Mouse (Mus musculus) hindbrain, postnatal 0 days (tissue): ENCODE results near the gene Mospd1. TPM values are rescaled to one million over a fixed set of nuclear protein-coding genes. Genes with fewer than 3 reads are reported as not detected.

Experiments used
- ATAC-seq: fragments of 200-750 bp; cut with Nextera tagmentation; 2 replicates; pipeline ENCODE4 v1.8.0; 2017; ENCODE audit warnings: mild to moderate bottlenecking, moderate TSS enrichment, moderate library complexity
- DNase-seq: peaks from one replicate; pipeline ENCODE4 v3.0.0-alpha.2; 2015; ENCODE audit warnings: low spot score
- H3K27ac ChIP-seq: fragments of 300-500 bp; sonication (generic); 2 replicates; pipeline ENCODE4 v1.5.1; 2014; ENCODE audit warnings: mild to moderate bottlenecking
- H3K27me3 ChIP-seq: fragments of 300-500 bp; sonication (generic); 2 replicates; pipeline ENCODE4 v1.6.1; 2014; ENCODE audit warnings: low read length, mixed read lengths; ENCODE audit not compliant: insufficient read depth
- H3K36me3 ChIP-seq: fragments of 300-500 bp; sonication (generic); 2 replicates; pipeline ENCODE4 v1.6.1; 2014; ENCODE audit warnings: low read length, mixed read lengths; ENCODE audit not compliant: insufficient read depth
- H3K4me1 ChIP-seq: fragments of 300-500 bp; sonication (generic); 2 replicates; pipeline ENCODE4 v1.6.1; 2014; ENCODE audit warnings: antibody characterized with exemption, low read length, mixed read lengths; ENCODE audit not compliant: insufficient read depth
- H3K4me2 ChIP-seq: fragments of 300-500 bp; sonication (generic); 2 replicates; pipeline ENCODE4 v1.6.1; 2014; ENCODE audit warnings: low read depth, mild to moderate bottlenecking, low read length, moderate library complexity, mixed read lengths
- H3K4me3 ChIP-seq: fragments of 300-500 bp; sonication (generic); 2 replicates; pipeline ENCODE4 v1.5.1; 2014; ENCODE audit warnings: low read length
- H3K9ac ChIP-seq: fragments of 300-500 bp; sonication (generic); replicated peaks from 2 replicates; pipeline ENCODE4 v1.6.1; 2014; ENCODE audit warnings: mild to moderate bottlenecking, low read length, moderate library complexity, mixed read lengths
- H3K9me3 ChIP-seq: fragments of 300-500 bp; sonication (generic); 2 replicates; pipeline ENCODE4 v1.6.1; 2016; ENCODE audit warnings: low read length, mixed read lengths
- CTCF ChIP-seq: IDR thresholded peaks from 2 replicates; pipeline ENCODE4 v1.5.1; 2016; ENCODE audit warnings: antibody characterized with exemption, control low read depth, low read depth
- WGBS: fragments of 180-500 bp; shearing (Covaris S2); extraction: QIAGEN DNeasy Blood & Tissue Kit; methylation state at CpG from one replicate; pipeline ENCODE4 v1.1.7; 2014; 5-methylcytosine and 5-hydroxymethylcytosine counted together
- polyA plus RNA-seq: library from polyadenylated mRNA; unstranded; fragments of >200 nt; fragmentation: Nextera tagmentation; extraction: Ambion mirVana; gene quantifications from 2 replicates; pipeline ENCODE4 v1.2.1, GENCODE M21; 2015
- total RNA-seq: library from RNA; depleted of rRNA; stranded (reverse); fragments of >200 nt; gene quantifications from 2 replicates; pipeline ENCODE4 v1.2.3, GENCODE M21; 2014; rRNA removed

Gene Mospd1
- total and polyA plus RNA-seq, 2 experiments from 2014 or later: 20.8 to 34.7 TPM

DNA sequence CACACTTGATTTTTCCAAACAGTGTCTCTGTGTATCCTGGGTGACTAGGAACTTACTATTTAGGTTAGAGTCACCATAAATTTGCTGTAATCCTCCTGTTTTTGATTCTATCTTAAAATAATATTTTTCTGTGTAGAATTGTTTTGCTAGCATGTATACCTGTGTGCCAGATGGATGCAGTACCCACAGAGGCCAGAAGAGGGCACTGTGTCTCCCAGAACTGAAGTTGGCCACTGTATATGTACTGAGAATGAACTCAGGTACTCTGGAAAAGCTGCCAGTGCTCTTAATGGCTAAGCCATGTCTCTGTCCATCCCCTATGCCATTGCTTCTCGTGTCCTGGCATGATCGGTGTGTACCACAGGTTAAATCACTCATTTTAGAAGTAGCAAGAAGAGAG is 28.8 kb downstream of the Mospd1 start:
- Histone ChIP-seq H3K4me1 (no peaks in the 10 kb centered on the region), H3K4me3 (no peak overlapping the region), H3K4me2 (no peak overlapping the region), H3K27ac (no peak overlapping the region), H3K9ac (no peak overlapping the region), H3K36me3 (no peaks in the 10 kb centered on the region), H3K27me3 (no peaks in the 10 kb centered on the region), H3K9me3 (no peaks in the 10 kb centered on the region)
- 75% methylated on average over 2 of the region's 2 CpGs for WGBS
- DNase-seq (peak; percentile 33), ATAC-seq (no peak)
- peak; percentile 72 for TF ChIP-seq CTCF

DNA sequence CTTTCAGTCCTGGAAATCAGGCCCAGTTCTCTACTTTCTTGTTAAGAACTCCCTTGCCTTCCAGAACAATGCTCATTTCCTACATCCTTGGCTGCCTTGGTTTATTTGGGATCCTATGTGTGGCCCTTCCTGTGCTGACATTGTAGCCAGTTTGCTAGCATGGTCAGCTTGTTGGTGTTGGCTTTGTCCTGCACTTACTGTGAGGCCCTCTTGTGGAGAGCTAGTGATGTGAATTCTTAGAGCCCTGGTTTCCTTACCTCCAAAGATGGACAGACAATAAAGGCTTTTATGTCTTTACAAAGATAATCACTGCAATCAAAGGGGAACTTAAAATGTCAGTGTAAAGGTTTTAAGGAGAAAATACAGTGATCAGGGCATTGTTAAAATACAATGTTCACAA is 32.9 kb downstream of the Mospd1 start:
- no peaks in the 10 kb centered on the region for H3K9me3 ChIP-seq
- H3K36me3 ChIP-seq: no peaks in the 10 kb centered on the region
- no peaks in the 10 kb centered on the region for H3K4me1 ChIP-seq
- no peak for ATAC-seq
- no peak overlapping the region for H3K4me3 ChIP-seq
- no peaks in the 10 kb centered on the region for H3K27me3 ChIP-seq
- H3K27ac ChIP-seq: no peak overlapping the region
- peak; percentile 5 for DNase-seq
- peak; percentile 41 for TF ChIP-seq CTCF
- no peak overlapping the region for H3K4me2 ChIP-seq
- H3K9ac ChIP-seq: no peak overlapping the region

DNA sequence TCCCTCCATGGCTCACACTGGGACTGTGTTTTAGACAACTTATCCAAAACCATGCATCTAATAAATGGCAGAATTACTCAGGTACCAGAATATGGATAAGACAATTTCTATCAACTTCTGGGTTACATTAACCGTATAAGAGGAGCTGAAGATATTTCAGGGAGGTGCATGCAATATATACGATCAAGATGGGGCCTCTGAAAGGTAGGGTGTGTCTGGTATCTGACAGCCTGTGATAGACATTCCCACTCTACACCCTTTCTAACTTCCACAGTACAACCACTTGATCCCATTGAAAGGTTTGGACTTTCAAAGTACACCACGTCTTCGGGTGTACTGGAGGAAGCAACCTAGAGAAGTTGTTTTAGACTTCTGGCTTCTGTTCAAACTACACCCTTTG is 39.9 kb downstream of the Mospd1 start:
- Histone ChIP-seq H3K27ac (no peak overlapping the region), H3K9ac (no peak overlapping the region), H3K9me3 (no peaks in the 10 kb centered on the region), H3K27me3 (no peaks in the 10 kb centered on the region), H3K36me3 (no peaks in the 10 kb centered on the region), H3K4me3 (no peak overlapping the region), H3K4me1 (no peaks in the 10 kb centered on the region), H3K4me2 (no peak overlapping the region)
- ATAC-seq: no peak
- 91% methylated on average over 4 of the region's 4 CpGs for WGBS
- no peak for TF ChIP-seq CTCF
- DNase-seq: no peak

DNA sequence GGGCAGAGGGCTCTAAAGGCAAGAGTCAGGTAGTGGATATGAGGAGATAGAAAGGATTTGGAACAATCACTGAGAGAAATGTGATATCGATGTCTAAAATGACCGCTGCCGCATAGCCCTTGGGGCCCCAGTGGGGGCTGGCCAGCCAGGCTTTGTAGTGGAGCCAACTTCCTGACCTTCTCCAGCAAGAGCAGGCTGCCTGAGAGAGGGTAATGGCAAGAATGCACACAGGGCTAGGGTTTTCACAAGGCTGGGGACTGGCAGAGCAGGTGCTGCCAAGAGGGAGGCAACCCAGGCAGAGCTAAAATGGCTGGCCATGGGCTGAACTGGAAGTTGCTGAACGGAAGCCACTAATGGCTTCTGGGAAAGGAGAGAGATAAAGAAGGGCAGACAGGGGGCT is 49.2 kb downstream of the Mospd1 start:
- H3K27me3 ChIP-seq: no peaks in the 10 kb centered on the region
- H3K27ac ChIP-seq: no peak overlapping the region
- H3K9ac ChIP-seq: no peak overlapping the region
- 74% methylated on average over 4 of the region's 4 CpGs for WGBS
- no peaks in the 10 kb centered on the region for H3K4me1 ChIP-seq
- H3K9me3 ChIP-seq: no peaks in the 10 kb centered on the region
- H3K36me3 ChIP-seq: no peaks in the 10 kb centered on the region
- H3K4me3 ChIP-seq: no peak overlapping the region
- no peak for ATAC-seq
- H3K4me2 ChIP-seq: no peak overlapping the region
- no peak for DNase-seq
- no peak for TF ChIP-seq CTCF

DNA sequence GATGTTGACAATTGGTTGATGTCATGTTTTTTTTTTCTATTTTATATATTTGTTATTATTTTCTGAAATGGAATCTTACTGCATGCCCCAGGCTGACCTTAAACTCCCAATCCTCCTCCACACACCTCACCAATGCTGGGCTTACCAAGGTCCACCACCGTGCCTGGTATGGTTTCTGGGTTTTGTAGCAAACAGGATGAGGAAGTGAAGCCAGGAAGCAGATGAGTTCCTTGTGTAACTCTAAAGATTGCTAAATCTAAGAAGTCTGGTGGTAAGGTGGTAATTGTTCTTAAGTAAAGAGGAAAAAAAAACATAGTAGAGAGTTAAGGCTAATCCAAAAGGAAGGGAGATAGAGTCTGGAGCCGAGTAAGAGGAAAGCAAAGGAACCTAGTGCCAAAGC is 49.7 kb downstream of the Mospd1 start:
- DNase-seq: no peak

More for the DNA sequence above, 49.7 kb downstream of the Mospd1 start:
- Histone ChIP-seq H3K4me3 (no peak overlapping the region), H3K9ac (no peak overlapping the region), H3K27ac (no peak overlapping the region), H3K9me3 (no peaks in the 10 kb centered on the region), H3K4me2 (no peak overlapping the region), H3K4me1 (no peaks in the 10 kb centered on the region), H3K36me3 (no peaks in the 10 kb centered on the region), H3K27me3 (no peaks in the 10 kb centered on the region)
- no peak for ATAC-seq
- WGBS: 72% methylated on average over 2 of the region's 2 CpGs
- TF ChIP-seq CTCF: no peak

Other genes starting within 250 kb of the Mospd1 start
- not detected in 2 replicates for gene Plac1, start 130.4 kb downstream of the Mospd1 start, total RNA-seq
- 0.45 TPM in 1 of 2 replicates, not detected in the other for gene Plac1, start 130.4 kb downstream of the Mospd1 start, polyA plus RNA-seq
- gene Fam122b, start 100.7 kb downstream of the Mospd1 start, total RNA-seq: 1.8 and 3.1 TPM in 2 replicates
- gene Fam122b, start 100.7 kb downstream of the Mospd1 start, polyA plus RNA-seq: 2.6 and 3.0 TPM in 2 replicates
- not detected in 2 replicates for gene Fam122c, start 97.1 kb downstream of the Mospd1 start, total RNA-seq
- not detected in 2 replicates for gene Fam122c, start 97.1 kb downstream of the Mospd1 start, polyA plus RNA-seq
- gene Etd, start 64.4 kb upstream of the Mospd1 start, total RNA-seq: not detected in 2 replicates
- not detected in 2 replicates for gene Etd, start 64.4 kb upstream of the Mospd1 start, polyA plus RNA-seq
- 32.0 and 58.2 TPM in 2 replicates for gene Rtl8c, start 237.5 kb upstream of the Mospd1 start, total RNA-seq
- 210 and 219 TPM in 2 replicates for gene Rtl8c, start 237.5 kb upstream of the Mospd1 start, polyA plus RNA-seq
- gene Gm14597, start 238.5 kb upstream of the Mospd1 start, total RNA-seq: not detected in 2 replicates
- gene Gm14597, start 238.5 kb upstream of the Mospd1 start, polyA plus RNA-seq: 0.64 TPM in 1 of 2 replicates, not detected in the other